In genomic region chr19:55792571-55792970, GRCm38 (mm10) we compare ENCODE assay signal across 14 mouse cellular contexts. TPM values are rescaled to one million over a fixed set of nuclear protein-coding genes. Genes with fewer than 3 reads are reported as not detected.
DNase-seq lines count a peak whose midpoint lies in the region; ATAC-seq lines count a peak whose summit lies in the region.
"Had no signal": no experiment of that assay in that cellular context is flagged by ENCODE, and none has a peak within 500 bp of the region (broad histone marks: within the 10 kb centered on the region; RNA-seq: fewer than 3 reads in every experiment).

No protein-coding gene starts in this region.

- no peaks in the 10 kb centered on the region for H3K27me3 ChIP-seq in midbrain, embryonic 14.5 days (ENCODE audit: control insufficient read depth, insufficient read depth, low read length)
- no peaks in the 10 kb centered on the region for H3K27me3 ChIP-seq in midbrain, embryonic 10.5 days (ENCODE audit: low read depth, poor library complexity, severe bottlenecking)
- H3K27me3 ChIP-seq: forebrain, embryonic 13.5 days; hindbrain, embryonic 15.5 days; neural tube, embryonic 12.5 days had no signal

- no peaks in the 10 kb centered on the region for H3K9me3 ChIP-seq in midbrain, embryonic 14.5 days (ENCODE audit: control insufficient read depth, low read length)
- H3K9me3 ChIP-seq in midbrain, embryonic 10.5 days (replicated peaks): no peaks in the 10 kb centered on the region
- H3K9me3 ChIP-seq: forebrain, embryonic 13.5 days; hindbrain, embryonic 15.5 days; neural tube, embryonic 12.5 days had no signal

- 52% methylated on average over 5 of the region's 5 CpGs for WGBS in midbrain, embryonic 14.5 days
- WGBS in midbrain, embryonic 10.5 days: 76% methylated on average over 5 of the region's 5 CpGs

- peaks cover 23% of the 10 kb centered on the region for H3K4me1 ChIP-seq in midbrain, embryonic 14.5 days (ENCODE audit: control insufficient read depth, insufficient read depth, low read length)
- H3K4me1 ChIP-seq in midbrain, embryonic 10.5 days: peaks cover 64% of the 10 kb centered on the region

- H3K4me3 ChIP-seq in midbrain, embryonic 14.5 days (replicated peaks; ENCODE audit: low read depth, low read length): no peak overlapping the region
- no peak overlapping the region for H3K4me3 ChIP-seq in midbrain, embryonic 10.5 days
- H3K4me3 ChIP-seq: forebrain, embryonic 13.5 days; hindbrain, embryonic 15.5 days; neural tube, embryonic 12.5 days had no signal

- DNase-seq in adrenal gland, adult 2 months: peak; percentile 47
- DNase-seq in adrenal gland, postnatal 25 days: no peak
- DNase-seq in midbrain, embryonic 14.5 days: no peak
- no peak for DNase-seq in midbrain, embryonic 10.5 days (ENCODE audit: low spot score)
- peak; percentile 45 for DNase-seq in thymus, postnatal 14 days
- DNase-seq in cerebellum, adult 9-11 months: no peak
- no peak for DNase-seq in spleen, adult 12 weeks (ENCODE audit: low spot score)
- DNase-seq: cerebellum, adult 11 months; kidney, postnatal 25 days; right cerebral cortex, postnatal 25 days had no signal

- no peak for ATAC-seq in midbrain, embryonic 14.5 days (ENCODE audit: low FRiP score, low TSS enrichment)
- ATAC-seq in megakaryocyte, adult 5-6 weeks (ENCODE audit: poor library complexity, severe bottlenecking): peak; percentile 16
- ATAC-seq: forebrain, embryonic 13.5 days had no signal

- 0 out of 2 replicates have a peak overlapping the region, but pooled peaks have one; percentile 20 for H3K27ac ChIP-seq in midbrain, embryonic 14.5 days (replicated peaks; ENCODE audit: low read depth, low read length)
- no peak overlapping the region for H3K27ac ChIP-seq in midbrain, embryonic 10.5 days (replicated peaks)
- H3K27ac ChIP-seq: forebrain, embryonic 13.5 days; hindbrain, embryonic 15.5 days; neural tube, embryonic 12.5 days had no signal

- no peaks in the 10 kb centered on the region for H3K36me3 ChIP-seq in midbrain, embryonic 14.5 days (ENCODE audit: control insufficient read depth, insufficient read depth, low read length)
- peaks cover 24% of the 10 kb centered on the region for H3K36me3 ChIP-seq in midbrain, embryonic 10.5 days
- H3K36me3 ChIP-seq: hindbrain, embryonic 15.5 days; neural tube, embryonic 12.5 days had no signal

- H3K4me2 ChIP-seq in midbrain, embryonic 14.5 days (ENCODE audit: low read length): no peak overlapping the region
- H3K4me2 ChIP-seq: forebrain, embryonic 13.5 days; hindbrain, embryonic 15.5 days; neural tube, embryonic 12.5 days had no signal

- H3K9ac ChIP-seq in midbrain, embryonic 14.5 days (replicated peaks; ENCODE audit: low read length): no peak overlapping the region
- H3K9ac ChIP-seq: forebrain, embryonic 13.5 days; hindbrain, embryonic 15.5 days; neural tube, embryonic 12.5 days had no signal

RNA-seq across cellular contexts. Expression of gene Tcf7l2, which starts 51.0 kb away (rescaled TPM):
- total RNA-seq in adrenal gland, adult 2 months (2021): 10 to 100 TPM; 22.6 to 24.2 TPM
- polyA plus RNA-seq in adrenal gland, adult 2 months (2012; rRNA removed): 18.2 and 19.0 TPM in 2 replicates
- total RNA-seq in adrenal gland, postnatal 25 days (2021): 27.5 and 33.3 TPM in 2 replicates
- polyA plus RNA-seq in midbrain, embryonic 14.5 days (2014; fragmentation: Nextera tagmentation; extraction: Ambion mirVana): 720 and 768 TPM in 2 replicates
- polyA plus RNA-seq in midbrain, embryonic 10.5 days (2016; fragmentation: Nextera tagmentation; extraction: Ambion mirVana): 180 and 255 TPM in 2 replicates
- total RNA-seq in megakaryocyte, adult 5-6 weeks (2015): 0.47 and 1.4 TPM in 2 replicates
- total RNA-seq in megakaryocyte, adult 5-6 weeks (2017): 0.41 and 0.81 TPM in 2 replicates

Comparison
In these comparisons a context has a peak if more than half of its experiments do, and no peak if none do; other contexts are left out.
1. DNase-seq: peak in adrenal gland, adult 2 months (single experiment) and thymus, postnatal 14 days (single experiment); none in adrenal gland, postnatal 25 days (single experiment), midbrain, embryonic 14.5 days (single experiment), midbrain, embryonic 10.5 days (single experiment), cerebellum, adult 9-11 months (single experiment) and spleen, adult 12 weeks (single experiment).
2. RNA of gene Tcf7l2, which starts 51.0 kb away (total RNA-seq): 27.5 to 33.3 TPM in adrenal gland, postnatal 25 days and 22.6 to 24.2 TPM in adrenal gland, adult 2 months; 0.41 to 1.4 TPM in megakaryocyte, adult 5-6 weeks; every median in the first group is over 4 times any median in the second.